Mouse (Mus musculus): ENCODE data around the gene Ndufv1. TPM values are rescaled to one million over a fixed set of nuclear protein-coding genes. Genes with fewer than 3 reads are reported as not detected.
"Not testable (repeated sequence)": the region's sequence is repeated elsewhere in the genome, so short reads cannot be mapped to it uniquely, and the experiment has no call there.

The Ndufv1 gene
- total RNA-seq (2014; rRNA removed) (137 and 237 TPM in 2 replicates), polyA plus RNA-seq (2015; fragmentation: Nextera tagmentation; extraction: Ambion mirVana) (271 and 281 TPM in 2 replicates)

DNA sequence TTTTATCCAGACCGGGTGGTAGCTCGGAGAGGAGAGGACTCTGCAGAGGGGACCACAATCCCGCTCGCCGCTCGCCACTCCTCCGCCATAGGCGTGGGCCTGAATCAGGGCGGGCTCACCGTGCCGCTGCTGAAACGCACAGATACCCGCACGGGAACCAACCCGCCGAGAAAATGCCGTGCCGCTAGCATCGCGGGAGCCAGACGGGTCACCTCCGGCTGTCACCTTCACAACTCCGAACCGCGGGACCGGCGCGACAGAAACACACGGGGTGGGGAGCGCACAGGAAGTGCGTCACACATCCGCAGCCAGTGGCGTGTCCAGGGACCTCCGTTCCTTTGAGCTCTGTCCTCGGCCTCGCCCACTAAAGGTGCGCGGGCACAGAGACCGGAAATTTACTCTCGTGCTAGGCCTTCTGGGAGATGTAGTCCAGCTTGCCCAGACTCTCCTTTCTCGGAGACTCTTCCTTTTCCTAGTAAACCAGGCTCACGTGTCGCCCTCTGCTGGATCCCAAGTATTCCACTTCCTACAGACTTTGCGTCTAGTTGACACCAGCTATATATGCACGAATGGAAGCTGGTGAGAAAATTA, at the start of gene Ndufv1:
TSS of gene Ndufv1 (minus strand) at position 375 of the 591 bp plus-strand sequence.
- peaks cover 24% of the 10 kb centered on the region for H3K36me3 ChIP-seq (ENCODE audit: insufficient read depth, low read length)
- TF ChIP-seq CTCF (IDR thresholded peaks at IDR 0.05), result peak; percentile 92
- peak; percentile 99 for DNase-seq (ENCODE audit: low spot score)
- WGBS, result 0% methylated on average over 45 of the region's 45 CpGs
- peak within 1 kb of the TSS; percentile 77 for H3K27ac ChIP-seq (ENCODE audit: low read depth, low read length)
- ATAC-seq (ENCODE audit: low FRiP score), result peak; percentile 99
- no peaks in the 10 kb centered on the region for H3K27me3 ChIP-seq (ENCODE audit: insufficient read depth, low read length)
- H3K4me3 ChIP-seq (ENCODE audit: low read depth, low read length), result peak within 1 kb of the TSS; percentile 81
- peak within 1 kb of the TSS; percentile 61 for H3K4me2 ChIP-seq (ENCODE audit: low read depth, low read length, poor library complexity, severe bottlenecking)
- H3K4me1 ChIP-seq (ENCODE audit: insufficient read depth, low read length), result peaks cover 5% of the 10 kb centered on the region; the same call in 1 of the 2 replicates
- no peaks in the 10 kb centered on the region for H3K9me3 ChIP-seq (ENCODE audit: low read length)
- peak within 1 kb of the TSS; percentile 79 for H3K9ac ChIP-seq (replicated peaks; ENCODE audit: low read length, poor library complexity, severe bottlenecking)

DNA sequence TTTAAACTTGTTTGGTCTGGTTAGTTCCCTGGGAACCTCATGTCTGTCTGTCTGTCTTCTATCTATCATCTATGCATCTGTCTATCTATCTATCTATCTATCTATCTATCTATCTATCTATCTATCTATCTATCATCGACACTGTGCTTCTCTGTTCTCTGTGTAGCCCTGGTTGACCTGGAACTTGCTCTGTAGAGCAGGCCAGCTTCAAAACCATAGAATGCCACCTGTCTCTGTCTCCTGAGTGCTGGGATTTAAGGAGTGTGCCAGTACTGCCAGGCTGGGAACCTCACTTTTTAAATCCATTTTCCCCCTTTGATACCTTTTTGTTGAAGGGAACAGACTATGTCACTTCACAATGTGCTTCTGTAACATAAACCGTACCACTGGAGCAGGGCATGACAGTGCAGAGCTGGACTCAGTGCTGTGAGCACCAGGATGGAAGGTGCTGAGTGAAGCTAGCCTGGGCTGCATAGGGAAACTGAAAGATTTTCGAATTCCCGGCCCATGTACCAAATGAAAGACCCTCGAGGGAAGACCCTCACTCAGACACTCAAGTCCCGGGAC, 48.4 kb upstream of the Ndufv1 start:
- TF ChIP-seq CTCF (IDR thresholded peaks at IDR 0.05), result no peak
- 86% methylated on average over 6 of the region's 6 CpGs for WGBS
- ATAC-seq (ENCODE audit: low FRiP score), result no peak

DNA sequence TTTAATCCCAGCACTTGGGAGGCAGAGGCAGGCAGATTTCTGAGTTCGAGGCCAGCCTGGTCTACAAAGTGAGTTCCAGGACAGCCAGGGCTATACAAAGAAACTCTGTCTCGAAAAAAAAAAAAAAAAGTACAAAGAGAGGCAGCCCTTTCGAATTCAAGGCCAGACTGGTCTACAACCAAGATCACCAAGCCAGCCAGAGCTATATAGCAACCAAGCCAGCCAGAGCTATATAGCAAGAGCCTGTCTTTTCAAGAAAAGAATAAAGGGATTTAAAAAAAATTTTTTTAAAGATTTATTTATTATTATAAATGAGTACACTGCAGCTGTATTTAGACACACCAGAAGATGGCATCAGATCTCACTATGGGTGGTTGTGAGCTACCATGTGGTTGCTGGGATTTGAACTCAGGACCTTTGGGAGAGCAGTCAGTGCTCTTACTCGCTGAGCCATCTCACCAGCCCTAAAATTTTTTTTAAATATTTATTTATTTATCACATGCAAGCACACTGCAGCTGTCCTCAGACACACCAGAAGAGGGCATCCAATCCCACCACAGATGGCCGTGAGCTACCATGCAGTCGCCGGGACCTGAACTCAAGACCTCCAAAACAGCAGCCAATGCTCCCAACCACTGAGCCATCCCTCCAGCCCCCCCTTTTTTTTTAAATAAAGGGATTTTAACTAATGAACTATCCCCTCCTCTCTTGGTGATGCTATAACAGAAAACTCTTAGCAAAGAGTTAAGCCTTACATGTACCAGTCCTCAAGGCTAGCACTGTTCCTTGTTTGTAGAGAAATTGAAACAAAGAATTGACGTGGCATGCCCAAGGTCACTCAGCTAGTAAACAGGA, 47.7 kb upstream of the Ndufv1 start:
- not testable (repeated sequence) for H3K27me3 ChIP-seq (ENCODE audit: insufficient read depth, low read length); DNase-seq (ENCODE audit: low spot score); H3K9ac ChIP-seq (replicated peaks; ENCODE audit: low read length, poor library complexity, severe bottlenecking); H3K4me2 ChIP-seq (ENCODE audit: low read depth, low read length, poor library complexity, severe bottlenecking); H3K9me3 ChIP-seq (ENCODE audit: low read length); H3K4me3 ChIP-seq (ENCODE audit: low read depth, low read length); ATAC-seq (ENCODE audit: low FRiP score); H3K4me1 ChIP-seq (ENCODE audit: insufficient read depth, low read length); H3K27ac ChIP-seq (ENCODE audit: low read depth, low read length); H3K36me3 ChIP-seq (ENCODE audit: insufficient read depth, low read length)
- 85% methylated on average over 8 of the region's 8 CpGs for WGBS

More for the DNA sequence above, 48.4 kb upstream of the Ndufv1 start:
- Histone ChIP-seq H3K9me3 (ENCODE audit: low read length) (no peaks in the 10 kb centered on the region), H3K4me1 (ENCODE audit: insufficient read depth, low read length) (no peaks in the 10 kb centered on the region), H3K4me3 (ENCODE audit: low read depth, low read length) (no peak overlapping the region), H3K36me3 (ENCODE audit: insufficient read depth, low read length) (no peaks in the 10 kb centered on the region), H3K27ac (ENCODE audit: low read depth, low read length) (no peak overlapping the region), H3K4me2 (ENCODE audit: low read depth, low read length, poor library complexity, severe bottlenecking) (no peak overlapping the region), H3K9ac (replicated peaks; ENCODE audit: low read length, poor library complexity, severe bottlenecking) (no peak overlapping the region), H3K27me3 (ENCODE audit: insufficient read depth, low read length) (no peaks in the 10 kb centered on the region)
- no peak for DNase-seq (ENCODE audit: low spot score)

DNA sequence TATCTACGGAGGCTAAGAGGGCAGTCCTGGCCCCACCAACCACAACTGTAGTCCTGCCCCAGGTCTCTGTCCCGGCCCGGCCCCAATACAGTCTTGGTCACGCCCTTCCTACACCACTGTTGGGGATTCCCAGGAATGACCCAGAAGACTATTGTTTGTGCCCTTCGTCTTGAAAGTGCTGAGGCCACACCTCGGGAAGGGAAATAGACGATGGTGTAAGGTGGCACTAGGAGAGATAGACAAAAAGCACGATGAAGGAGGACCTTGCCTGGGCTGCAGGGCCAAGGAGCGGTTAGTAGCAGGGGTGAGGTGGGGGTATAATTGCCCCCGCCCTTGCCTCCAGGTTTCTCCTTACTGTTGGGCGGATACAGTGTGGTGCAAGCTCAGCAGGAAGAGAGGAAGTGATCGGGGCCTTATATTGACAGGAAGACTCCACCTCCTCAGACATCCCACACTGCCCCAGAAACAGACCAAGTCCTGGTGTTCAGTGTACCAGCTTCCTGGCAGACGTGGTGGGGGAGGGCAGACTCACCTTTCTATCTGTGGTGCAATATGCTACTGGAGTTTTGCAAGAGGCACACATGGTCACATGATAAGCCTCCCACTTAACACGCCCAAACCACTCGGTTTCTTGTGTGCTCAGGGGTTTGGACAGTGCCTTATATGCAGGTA, 46.6 kb upstream of the Ndufv1 start, which contains the start of gene Gstp3:
TSS of gene Gstp3 (minus strand) at position 501 of the 672 bp plus-strand sequence.
- no peak for DNase-seq (ENCODE audit: low spot score)

DNA sequence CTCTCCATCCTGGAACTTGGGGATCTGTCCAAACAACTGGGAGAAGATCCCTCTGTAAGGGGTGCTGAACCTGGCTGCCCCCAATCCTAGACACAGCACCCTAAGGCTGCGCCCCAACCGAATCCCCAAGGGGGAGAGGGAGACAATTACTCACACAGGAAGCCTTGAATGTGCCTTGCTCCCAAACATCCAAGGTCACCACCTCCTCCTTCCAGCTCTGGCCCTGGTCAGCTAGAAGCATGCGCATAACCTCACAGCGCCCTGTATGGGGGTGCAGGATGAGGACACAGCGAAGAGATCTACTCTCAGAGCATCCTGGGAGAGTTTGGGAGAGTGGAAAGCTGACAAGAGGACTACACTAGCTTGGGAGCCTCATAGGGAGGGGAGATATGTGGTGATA, 46.0 kb upstream of the Ndufv1 start:
- H3K4me2 ChIP-seq (ENCODE audit: low read depth, low read length, poor library complexity, severe bottlenecking), result no peak overlapping the region
- no peak overlapping the region for H3K9ac ChIP-seq (replicated peaks; ENCODE audit: low read length, poor library complexity, severe bottlenecking)
- no peaks in the 10 kb centered on the region for H3K4me1 ChIP-seq (ENCODE audit: insufficient read depth, low read length)
- H3K27ac ChIP-seq (ENCODE audit: low read depth, low read length), result no peak overlapping the region
- H3K4me3 ChIP-seq (ENCODE audit: low read depth, low read length), result no peak overlapping the region
- DNase-seq (ENCODE audit: low spot score) (no peak), ATAC-seq (ENCODE audit: low FRiP score) (no peak)
- H3K27me3 ChIP-seq (ENCODE audit: insufficient read depth, low read length), result no peaks in the 10 kb centered on the region
- no peaks in the 10 kb centered on the region for H3K36me3 ChIP-seq (ENCODE audit: insufficient read depth, low read length)
- H3K9me3 ChIP-seq (ENCODE audit: low read length), result no peaks in the 10 kb centered on the region
- 90% methylated on average over 5 of the region's 5 CpGs for WGBS
- TF ChIP-seq CTCF (IDR thresholded peaks at IDR 0.05), result no peak

More for the DNA sequence above, 46.6 kb upstream of the Ndufv1 start, which contains the start of gene Gstp3:
- no peak within 1 kb of the TSS for H3K4me3 ChIP-seq (ENCODE audit: low read depth, low read length)
- TF ChIP-seq CTCF (IDR thresholded peaks at IDR 0.05), result no peak
- no peaks in the 10 kb centered on the region for H3K36me3 ChIP-seq (ENCODE audit: insufficient read depth, low read length)
- ATAC-seq (ENCODE audit: low FRiP score), result no peak
- no peaks in the 10 kb centered on the region for H3K9me3 ChIP-seq (ENCODE audit: low read length)
- H3K27me3 ChIP-seq (ENCODE audit: insufficient read depth, low read length), result no peaks in the 10 kb centered on the region
- H3K9ac ChIP-seq (replicated peaks; ENCODE audit: low read length, poor library complexity, severe bottlenecking), result no peak within 1 kb of the TSS
- no peaks in the 10 kb centered on the region for H3K4me1 ChIP-seq (ENCODE audit: insufficient read depth, low read length)
- no peak within 1 kb of the TSS for H3K4me2 ChIP-seq (ENCODE audit: low read depth, low read length, poor library complexity, severe bottlenecking)
- WGBS, result 86% methylated on average over 15 of the region's 15 CpGs
- H3K27ac ChIP-seq (ENCODE audit: low read depth, low read length), result no peak within 1 kb of the TSS
